Mouse (Mus musculus) cerebellum, adult 11 months (tissue): Measurements from ENCODE around the gene Gnmt.
A peak's percentile ranks its signal among the peaks of the same experiment; 100 is the strongest.
"Not testable (repeated sequence)": the region's sequence is repeated elsewhere in the genome, so short reads cannot be mapped to it uniquely, and the experiment has no call there.

Experiments
- DNase-seq: peaks from one replicate; pipeline ENCODE4 v3.0.0; 2022

Gnmt gene

DNA sequence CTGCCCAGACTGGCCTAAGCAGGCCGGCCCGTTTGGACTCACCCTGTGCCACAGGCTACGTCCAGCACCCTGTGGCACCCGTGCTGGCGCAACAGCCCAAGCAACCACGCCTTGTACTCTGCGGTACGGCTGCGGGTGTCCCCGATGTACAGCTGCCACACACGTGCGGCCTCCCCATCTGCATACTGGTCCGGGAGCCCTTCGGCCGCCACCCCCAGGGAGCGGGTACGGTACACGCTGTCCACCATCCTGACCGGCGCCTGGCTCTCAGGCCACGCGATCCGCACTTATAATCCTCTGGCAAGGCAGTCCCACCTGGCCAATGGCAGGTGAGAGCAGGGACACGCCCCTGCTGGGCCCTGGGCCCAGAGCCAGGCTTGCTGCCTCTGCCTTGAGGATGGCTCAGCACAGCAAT, at the start of gene Gnmt:
Gnmt (minus strand) TSS at position 265 of the 415 bp plus-strand sequence.
- peak; percentile 85 for DNase-seq

- no peak for DNase-seq
Observed at GRCm38 (mm10) chr17:46776087-46776486, 47.1 kb upstream of the Gnmt start.

- no peak for DNase-seq
Observed at GRCm38 (mm10) chr17:46775070-46775469, 46.1 kb upstream of the Gnmt start.

DNA sequence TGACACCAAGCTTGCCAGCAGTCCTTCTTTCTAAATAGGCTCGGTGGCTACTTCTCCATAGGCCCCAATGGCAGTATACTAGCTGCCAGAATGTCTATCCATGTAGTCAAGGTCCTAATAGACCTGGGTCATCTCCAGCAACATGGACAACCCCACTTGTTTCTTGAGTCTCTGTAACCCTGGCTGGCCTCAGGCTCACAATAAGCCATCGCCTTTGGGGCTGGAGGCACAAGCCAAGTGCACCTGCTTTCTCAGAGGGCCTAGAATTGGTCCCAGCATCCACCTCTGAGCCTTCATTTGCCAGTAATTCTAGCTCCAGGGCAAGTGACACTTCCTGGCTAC, 45.1 kb upstream of the Gnmt start:
- no peak for DNase-seq

- no peak for DNase-seq
Observed at GRCm38 (mm10) chr17:46773278-46774130, 44.5 kb upstream of the Gnmt start.

DNA sequence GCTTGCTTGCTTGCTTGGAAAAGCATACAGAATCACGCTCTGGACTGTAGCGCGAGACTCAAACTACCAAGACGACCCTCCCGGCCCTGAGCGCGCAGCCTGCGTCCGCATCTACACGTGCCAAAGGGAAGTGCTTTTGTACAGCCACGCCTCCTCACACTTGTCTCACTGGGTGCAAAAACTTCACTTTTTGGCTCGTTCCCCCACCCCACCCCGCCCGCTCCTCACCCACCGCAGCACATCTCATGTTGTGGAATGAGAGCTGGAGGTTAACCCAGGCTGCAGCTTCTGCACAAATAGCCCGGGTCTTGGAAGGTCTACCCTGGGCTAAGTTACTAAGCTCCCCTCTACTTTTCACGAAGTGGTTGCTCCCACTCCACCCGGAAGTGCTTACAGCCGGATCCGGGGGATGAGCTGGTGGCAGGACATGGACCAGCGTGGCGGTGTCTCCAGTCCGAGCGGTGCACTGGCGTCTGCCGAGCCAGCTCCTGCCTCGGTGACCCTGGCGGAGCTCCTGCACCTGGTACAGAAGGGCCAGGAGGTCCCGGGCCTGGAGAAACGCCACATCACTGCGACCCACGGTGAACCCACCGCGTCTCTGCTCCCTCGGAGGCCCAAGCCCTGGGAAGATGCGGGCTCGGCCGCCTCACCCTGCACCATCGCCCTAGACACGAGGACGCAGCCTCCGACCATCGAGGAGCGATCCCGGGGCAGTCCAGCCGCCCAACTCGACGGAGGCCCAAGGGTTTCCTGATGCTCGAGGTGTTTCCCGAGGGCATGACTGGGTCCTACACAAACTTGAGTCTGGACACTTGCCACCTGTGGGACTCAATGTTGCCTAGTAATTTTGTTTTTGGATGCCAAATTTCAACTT, 43.7 kb upstream of the Gnmt start, which contains the start of gene 2310039H08Rik:
2310039H08Rik (plus strand) TSS at position 232 of the 874 bp plus-strand sequence.
- DNase-seq: peak; percentile 75

GRCm38 (mm10) chr17:46772038-46772403, 43.1 kb upstream of the Gnmt start:
- no peak for DNase-seq

DNA sequence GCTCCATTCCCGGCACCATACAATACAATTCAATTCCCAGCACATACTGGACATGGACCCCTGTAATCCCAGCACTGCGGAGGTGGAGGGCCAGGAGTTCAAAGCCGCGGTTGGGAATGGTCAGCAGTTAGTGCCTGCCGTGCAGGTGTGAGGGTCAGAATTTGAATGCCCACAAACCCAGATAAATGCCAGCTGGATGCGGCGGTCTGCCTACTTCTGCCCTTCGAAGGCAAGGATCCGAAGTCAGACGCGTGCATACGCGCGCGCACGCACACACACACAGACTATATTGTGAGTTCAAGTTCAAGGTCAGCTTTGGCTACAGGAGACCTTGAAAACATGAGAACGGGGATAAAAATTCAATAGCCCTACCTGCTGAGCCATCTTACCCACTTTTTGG, 42.6 kb upstream of the Gnmt start:
- peak; percentile 30 for DNase-seq

DNA sequence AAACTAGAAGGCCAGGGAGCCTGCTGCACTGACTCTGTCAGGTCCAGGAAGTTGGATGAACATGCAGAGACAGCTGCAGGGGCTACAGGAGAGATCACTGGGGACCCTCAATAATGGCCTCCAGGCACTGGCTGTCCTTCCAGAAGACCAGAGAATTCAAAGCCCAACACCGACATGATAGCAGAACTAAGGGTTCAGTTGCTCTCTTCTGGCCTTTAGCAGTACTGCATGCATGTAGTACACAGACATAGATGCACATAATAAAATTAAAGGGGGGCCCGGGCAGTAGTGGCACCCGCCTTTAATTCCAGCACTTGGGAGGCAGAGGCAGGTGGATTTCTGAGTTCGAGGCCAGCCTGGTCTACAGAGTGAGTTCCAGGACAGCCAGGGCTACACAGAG, 42.1 kb upstream of the Gnmt start:
- no peak for DNase-seq

DNA sequence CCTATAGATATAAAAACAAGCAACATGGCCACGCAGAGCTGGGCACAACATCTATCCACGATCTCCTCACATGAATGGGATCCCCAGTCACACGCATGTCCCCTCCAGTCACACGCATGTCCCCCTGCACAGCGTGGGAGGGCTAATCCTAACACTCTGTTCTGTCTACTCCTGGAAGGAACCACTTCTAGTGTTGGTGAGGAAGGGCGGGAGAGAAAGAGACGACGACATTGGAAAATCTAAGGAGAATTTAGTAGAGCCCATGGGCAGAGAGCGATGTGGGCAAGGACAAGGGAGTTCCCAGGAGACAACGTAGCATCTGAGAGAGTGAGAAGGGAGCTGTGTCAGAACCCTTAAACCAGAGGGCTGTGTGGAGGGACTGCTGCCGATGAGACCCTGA, 41.6 kb upstream of the Gnmt start:
- no peak for DNase-seq

DNA sequence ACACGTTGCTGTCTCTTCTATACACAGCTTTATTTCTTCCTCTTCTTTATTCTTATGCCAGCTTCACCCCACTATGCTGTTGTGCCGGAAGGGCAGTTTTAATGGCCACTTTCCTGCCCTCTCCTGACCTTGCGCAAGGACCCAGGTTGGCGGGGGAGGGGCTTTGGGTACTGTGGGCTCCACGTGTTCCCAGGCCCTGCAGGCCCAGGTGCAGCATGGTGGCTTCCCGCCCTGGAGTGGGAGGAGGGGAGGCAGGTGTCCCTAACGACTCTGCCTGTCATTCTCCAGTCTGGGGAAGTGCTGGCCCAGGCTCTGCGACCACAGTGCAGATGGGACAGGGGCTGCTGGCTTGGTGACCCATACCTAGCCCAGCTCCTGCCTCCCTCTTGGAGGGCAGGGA, 38.9 kb upstream of the Gnmt start:
- DNase-seq: no peak

DNA sequence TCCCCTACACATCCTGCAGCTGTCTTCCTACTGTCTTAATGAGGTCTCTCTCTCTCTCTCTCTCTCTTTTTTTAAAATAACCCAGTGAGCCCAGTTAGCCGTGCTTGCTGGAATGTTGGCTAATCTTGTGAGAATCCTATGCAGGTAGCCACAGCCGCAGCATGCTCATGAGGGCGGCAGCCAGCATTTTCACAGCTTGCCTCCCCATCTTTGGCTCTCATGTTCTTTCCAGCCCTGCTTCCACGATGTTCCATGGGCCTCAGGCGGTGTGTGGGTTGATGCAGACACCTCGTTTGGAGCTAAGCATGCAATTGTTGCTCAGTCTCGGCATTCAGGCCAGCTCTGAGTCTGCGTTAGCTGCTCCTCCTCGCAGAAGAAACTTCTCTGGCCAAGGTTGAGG, 35.9 kb upstream of the Gnmt start:
- DNase-seq: not testable (repeated sequence)

- DNase-seq: no peak
Observed at GRCm38 (mm10) chr17:46763544-46763943, 34.6 kb upstream of the Gnmt start, which contains the start of gene Ptcra. TSS of gene Ptcra (minus strand) at chr17:46763712.

DNA sequence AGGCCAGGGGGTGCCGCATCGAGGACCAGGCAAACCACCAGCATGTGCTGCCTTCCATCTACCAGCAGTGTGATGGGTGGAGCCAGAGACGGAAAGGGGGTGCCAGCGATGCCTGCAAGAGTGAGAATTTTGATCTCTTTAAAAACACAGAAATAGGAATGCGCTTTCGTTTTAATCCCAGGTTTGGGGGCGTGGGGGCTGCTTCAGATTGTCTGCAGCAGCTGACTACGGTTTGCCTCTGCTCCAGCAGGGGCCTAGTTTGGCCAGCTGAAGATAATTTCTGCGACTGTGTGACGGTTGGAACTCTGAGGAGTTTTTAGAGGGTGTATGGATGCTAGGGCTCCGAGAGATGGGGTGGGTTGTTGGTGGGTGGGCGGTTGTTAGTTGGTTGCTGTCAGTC, 29.8 kb upstream of the Gnmt start:
- no peak for DNase-seq

DNA sequence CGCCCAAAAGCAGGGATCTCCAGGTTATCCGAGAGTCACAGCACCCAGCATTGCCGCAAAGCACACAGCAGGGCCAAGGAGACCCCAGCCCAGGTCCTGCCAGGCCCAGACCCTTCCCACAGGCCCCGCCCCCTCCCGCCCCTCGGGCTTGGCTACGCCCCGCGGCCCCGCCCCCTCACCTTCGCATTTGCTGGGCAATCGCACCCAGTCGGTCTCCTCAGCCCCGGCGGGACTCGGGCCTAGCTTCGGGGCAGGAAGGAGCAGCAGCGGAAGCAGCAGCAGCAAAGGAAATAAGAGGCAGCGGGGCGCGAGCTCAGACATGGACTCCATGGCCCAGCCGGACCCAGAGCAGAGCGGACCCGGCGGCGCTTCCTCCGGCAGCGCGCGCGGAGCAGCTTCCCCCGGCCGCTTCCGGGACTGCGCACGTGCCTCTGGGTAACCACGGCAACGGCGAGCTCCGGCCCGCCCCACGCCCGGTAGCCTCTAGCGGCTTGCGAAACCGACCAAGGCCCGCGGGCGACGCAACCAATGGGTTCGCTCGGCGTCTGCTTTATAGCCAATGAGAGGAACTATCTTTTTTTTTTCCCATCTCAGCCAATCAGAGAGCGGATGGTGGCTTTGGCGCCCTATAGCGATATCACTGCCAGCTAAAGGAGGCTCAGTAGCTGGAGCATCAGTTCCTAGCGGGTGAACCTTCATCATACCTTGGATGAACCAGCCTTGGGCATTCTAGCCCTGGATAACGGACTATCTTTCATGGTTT, 23.0 kb upstream of the Gnmt start, which contains the start of gene Cnpy3:
Cnpy3 (minus strand) TSS at position 421 of the 763 bp plus-strand sequence.
- DNase-seq: peak; percentile 98

DNA sequence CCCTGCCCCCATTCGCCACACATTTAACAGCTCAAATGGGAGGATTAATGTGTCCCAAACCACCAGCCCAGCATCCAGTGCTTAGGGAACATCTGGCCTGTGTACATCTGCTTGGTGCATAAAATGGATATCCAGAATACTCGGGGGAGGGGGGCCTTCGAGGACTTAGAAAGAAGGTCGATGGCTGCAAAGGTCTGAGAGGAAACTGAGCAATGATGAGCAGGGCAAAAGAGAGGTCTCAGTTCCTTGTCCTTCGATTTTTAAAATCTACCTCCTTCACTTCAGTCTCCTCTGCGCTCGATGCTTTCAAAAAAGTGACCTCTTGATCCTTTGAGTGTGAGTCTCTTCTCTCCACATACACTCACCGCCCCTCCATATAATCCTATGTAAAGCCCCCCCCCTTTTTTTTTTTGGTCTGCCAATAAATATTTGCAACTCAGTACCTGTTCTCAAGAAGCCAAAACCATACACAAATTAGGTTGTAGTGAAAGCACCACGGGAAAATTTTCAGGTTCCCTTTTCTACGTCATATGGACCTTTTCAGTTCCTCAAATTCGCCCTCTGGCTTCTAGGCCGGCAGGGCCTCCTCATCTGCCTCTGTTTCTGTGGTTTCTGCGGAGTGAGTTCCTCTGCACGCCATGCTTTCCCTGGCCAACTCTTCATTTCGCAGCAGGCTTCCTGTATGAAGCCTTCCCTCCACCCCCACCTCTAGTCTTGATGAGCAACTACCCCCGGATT, 22.3 kb upstream of the Gnmt start:
- DNase-seq: no peak

DNA sequence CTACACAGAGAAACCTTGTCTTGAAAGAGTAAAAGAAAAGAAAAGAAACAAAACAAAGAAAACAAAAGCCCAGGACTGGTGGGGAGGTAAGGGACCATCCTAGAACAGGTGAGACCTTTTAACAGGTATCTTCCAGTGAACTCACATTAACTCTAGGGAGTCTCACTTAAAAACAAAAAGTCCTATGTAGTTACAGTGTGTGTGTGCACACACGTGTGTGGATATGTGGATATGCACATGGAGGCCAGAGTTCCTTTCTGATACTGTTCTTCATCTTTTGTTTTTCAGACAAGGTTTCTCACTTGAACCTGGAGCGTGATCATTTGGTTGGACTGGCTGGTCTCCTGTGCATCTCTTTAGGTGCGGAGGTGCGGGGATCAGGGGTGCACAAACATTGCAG, 21.6 kb upstream of the Gnmt start:
- DNase-seq: no peak

DNA sequence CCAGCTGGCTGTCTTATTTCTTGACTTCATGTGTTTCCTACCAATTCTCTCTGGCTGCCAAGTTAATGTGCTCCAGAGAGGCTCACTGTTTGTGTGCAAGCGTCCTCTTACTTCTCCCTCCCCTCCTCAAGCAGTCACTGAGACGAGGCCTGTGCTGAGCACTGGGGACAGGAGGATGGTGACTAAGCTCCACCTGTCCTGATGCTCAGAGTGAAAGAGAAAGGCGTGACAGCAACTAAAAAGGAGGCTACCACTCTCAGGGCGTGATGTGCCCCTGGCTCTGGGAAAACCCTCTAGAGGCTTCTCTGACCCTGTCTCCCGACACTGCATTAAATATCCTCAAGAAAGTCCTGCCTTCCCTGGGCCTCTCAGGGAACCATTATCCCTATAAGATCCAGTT, 20.3 kb upstream of the Gnmt start:
- DNase-seq: no peak

GRCm38 (mm10) chr17:46747806-46748205, 18.8 kb upstream of the Gnmt start:
- no peak for DNase-seq

DNA sequence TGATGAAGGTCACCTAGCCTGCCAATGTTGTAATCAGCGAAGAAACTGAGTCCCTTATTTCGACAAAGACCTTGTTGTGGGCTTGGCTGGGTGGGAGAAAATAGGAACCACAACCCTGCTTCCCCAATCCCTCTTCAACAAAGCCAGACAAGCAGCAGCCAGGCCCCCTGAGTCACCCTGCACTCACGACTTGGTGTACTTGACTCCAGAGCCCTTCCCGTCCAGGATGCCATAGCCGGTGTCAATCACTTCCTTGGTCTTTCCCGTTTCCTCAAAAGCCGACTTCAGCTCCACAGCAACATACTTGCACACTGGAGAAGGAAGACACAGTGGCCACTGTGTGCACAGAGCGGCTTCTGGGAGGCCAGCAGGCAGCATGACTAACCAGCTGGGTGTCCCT, 18.3 kb upstream of the Gnmt start:
- DNase-seq: no peak

DNA sequence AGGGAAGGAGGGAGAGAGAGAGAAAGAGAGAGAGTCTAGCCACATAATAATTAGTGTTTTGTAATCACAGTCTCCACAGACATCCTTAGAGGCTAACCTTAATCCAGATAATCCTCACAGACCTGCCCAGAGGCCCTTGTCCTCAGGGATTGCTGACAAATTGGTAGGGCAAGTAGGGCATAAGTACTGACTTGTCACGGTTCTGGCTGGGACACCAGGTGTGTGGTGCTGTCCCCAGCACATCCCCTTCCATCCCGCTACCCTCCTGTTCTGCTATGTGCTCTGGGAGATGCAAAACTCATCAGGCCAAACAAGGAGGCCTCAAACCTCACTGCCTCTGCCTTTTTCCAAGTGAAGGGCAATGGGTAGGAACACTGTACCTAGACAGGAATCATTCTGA, 16.5 kb upstream of the Gnmt start:
- no peak for DNase-seq

DNA sequence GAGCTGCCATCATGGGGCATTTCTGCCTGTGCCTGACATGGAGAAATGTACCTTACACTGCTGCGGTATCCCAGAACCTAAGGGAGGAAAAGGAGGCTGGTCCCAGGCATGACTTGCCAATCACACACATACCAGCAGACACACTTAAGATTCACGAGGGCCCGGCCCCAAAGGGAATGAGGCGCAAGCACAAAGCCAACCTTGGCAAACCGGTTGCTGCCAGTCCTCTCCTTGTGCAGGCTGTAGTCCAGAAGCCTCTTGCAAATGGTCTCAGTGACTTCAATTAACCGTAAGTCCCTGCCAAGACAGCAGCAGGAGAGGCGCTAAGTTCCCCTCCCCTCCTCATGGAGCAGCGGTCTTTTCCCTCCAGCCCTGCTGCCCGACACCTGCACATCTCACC, 14.0 kb upstream of the Gnmt start:
- DNase-seq: no peak
